Mouse (Mus musculus) kidney, adult 2 months (tissue): ENCODE results near the gene Apln.

ENCODE experiments used
- CTCF ChIP-seq: fragments of 200-500 bp; conservative IDR thresholded peaks from 2 replicates; pipeline ENCODE4 v1.5.1; 2011; ENCODE audit warnings: low read depth, mild to moderate bottlenecking, control low read depth, low read length, moderate library complexity, mixed read lengths; ENCODE audit not compliant: insufficient read depth, insufficient read length
- POLR2A ChIP-seq: fragments of 200-500 bp; IDR thresholded peaks from one replicate; pipeline ENCODE4 v1.6.1; 2011; ENCODE audit warnings: low read depth, low read length, control low read depth

DNA sequence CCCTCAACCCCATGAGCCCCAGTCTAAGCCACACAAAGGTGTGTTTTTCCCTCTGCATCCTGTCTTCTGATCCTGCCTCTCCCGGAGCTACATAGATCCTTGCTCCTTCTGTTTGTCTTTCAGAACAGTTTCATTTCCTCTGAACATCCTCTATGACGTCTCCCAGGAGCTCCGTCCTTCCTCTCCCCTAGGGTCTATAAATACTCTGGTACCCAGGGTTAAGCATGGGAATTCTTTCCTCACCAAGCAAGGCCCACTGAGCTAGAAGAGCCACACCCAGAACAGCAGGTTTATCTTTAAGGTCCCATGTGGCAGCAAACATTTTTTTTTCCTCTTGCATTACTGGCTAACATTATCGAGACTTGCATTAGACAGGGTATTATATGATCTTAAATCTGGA, 8.1 kb upstream of the Apln start:
- no peak for TF ChIP-seq CTCF
- no peak for TF ChIP-seq POLR2A
